Mouse (Mus musculus): ENCODE measurements at regions not wholly inside any gene's neighbourhood (a gene's known extent, or its start where the extent isn't known, plus 50 kb on each side); places are given as distances from the start of the nearest gene placed in this dataset.
"Not testable (repeated sequence)": the region's sequence is repeated elsewhere in the genome, so short reads cannot be mapped to it uniquely, and the experiment has no call there.

DNA sequence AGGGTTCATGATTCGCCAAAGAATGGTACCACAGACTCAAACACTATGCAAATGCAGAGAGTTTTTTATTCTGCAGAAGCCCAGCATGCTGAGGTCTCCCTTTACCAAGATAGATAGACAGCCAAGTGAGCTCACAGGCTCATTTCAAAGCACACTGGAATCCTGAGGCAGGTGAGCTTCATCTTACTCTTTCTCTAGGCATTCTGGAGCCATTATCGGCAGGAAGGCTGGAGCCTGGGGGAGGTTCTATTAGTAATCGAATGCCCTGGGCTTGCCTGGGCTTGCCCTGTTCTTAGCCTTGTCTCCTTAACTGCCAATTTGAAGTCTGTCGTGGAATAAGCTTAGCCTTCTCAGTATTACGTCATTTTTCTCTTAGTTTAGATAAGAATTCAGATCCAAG is 121.6 kb upstream of the Trim24 start:
- no peak overlapping the region for H3K27ac ChIP-seq (replicated peaks)
- no peak overlapping the region for H3K4me3 ChIP-seq (replicated peaks)
- H3K4me2 ChIP-seq (replicated peaks), result no peak overlapping the region
- no peaks in the 10 kb centered on the region for H3K9me3 ChIP-seq (replicated peaks)
- ATAC-seq (ENCODE audit: insufficient number of reproducible peaks, low FRiP score, low TSS enrichment, low read depth), result no peak
- H3K4me1 ChIP-seq, result no peaks in the 10 kb centered on the region
- H3K9ac ChIP-seq, result no peak overlapping the region
- no peaks in the 10 kb centered on the region for H3K36me3 ChIP-seq
- no peaks in the 10 kb centered on the region for H3K27me3 ChIP-seq
- WGBS, result 77% methylated on average over 5 of the region's 5 CpGs

DNA sequence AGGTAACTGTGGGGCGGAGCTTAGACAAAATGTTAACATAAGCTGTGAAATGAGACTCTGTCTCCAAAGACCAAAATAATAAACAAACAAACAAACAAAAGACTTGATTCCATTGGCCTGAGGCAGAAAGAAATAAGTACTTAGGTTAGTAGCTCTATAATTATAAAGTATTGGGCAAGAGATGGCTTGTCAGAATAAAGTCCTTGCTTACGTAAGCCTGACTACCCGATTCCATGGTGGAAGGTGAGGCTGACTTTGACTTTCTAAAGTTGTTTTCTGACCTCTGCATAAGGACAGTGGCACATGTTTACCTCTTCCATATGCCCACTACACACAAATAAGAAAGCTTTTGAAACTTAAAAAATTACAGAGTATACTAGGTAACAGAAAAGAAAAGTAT is 120.3 kb upstream of the Trim24 start:
- H3K27me3 ChIP-seq, result no peaks in the 10 kb centered on the region
- no peak overlapping the region for H3K27ac ChIP-seq (replicated peaks)
- H3K9me3 ChIP-seq (replicated peaks), result no peaks in the 10 kb centered on the region
- 86% methylated on average over 3 of the region's 3 CpGs for WGBS
- no peak overlapping the region for H3K9ac ChIP-seq
- no peak overlapping the region for H3K4me3 ChIP-seq (replicated peaks)
- ATAC-seq (ENCODE audit: insufficient number of reproducible peaks, low FRiP score, low TSS enrichment, low read depth), result no peak
- H3K4me1 ChIP-seq, result no peaks in the 10 kb centered on the region
- H3K36me3 ChIP-seq, result no peaks in the 10 kb centered on the region
- H3K4me2 ChIP-seq (replicated peaks), result no peak overlapping the region

- Histone ChIP-seq H3K9me3 (replicated peaks) (no peaks in the 10 kb centered on the region), H3K9ac (no peak overlapping the region), H3K36me3 (no peaks in the 10 kb centered on the region), H3K4me3 (replicated peaks) (no peak overlapping the region), H3K4me2 (replicated peaks) (no peak overlapping the region), H3K27ac (replicated peaks) (no peak overlapping the region), H3K27me3 (no peaks in the 10 kb centered on the region), H3K4me1 (no peaks in the 10 kb centered on the region)
- no peak for ATAC-seq (ENCODE audit: insufficient number of reproducible peaks, low FRiP score, low TSS enrichment, low read depth)
These were observed 118.9 kb upstream of the Trim24 start for GRCm38 (mm10) chr6:37751701-37752100.

- WGBS, result 96% methylated on average over 4 of the region's 5 CpGs
- H3K4me1 ChIP-seq; H3K4me3 ChIP-seq (replicated peaks); ATAC-seq (ENCODE audit: insufficient number of reproducible peaks, low FRiP score, low TSS enrichment, low read depth); H3K36me3 ChIP-seq; H3K27ac ChIP-seq (replicated peaks); H3K9me3 ChIP-seq (replicated peaks); H3K9ac ChIP-seq; H3K27me3 ChIP-seq; H3K4me2 ChIP-seq (replicated peaks): not testable (repeated sequence)
These were observed 109.6 kb upstream of the Trim24 start for GRCm38 (mm10) chr6:37761003-37761402.

DNA sequence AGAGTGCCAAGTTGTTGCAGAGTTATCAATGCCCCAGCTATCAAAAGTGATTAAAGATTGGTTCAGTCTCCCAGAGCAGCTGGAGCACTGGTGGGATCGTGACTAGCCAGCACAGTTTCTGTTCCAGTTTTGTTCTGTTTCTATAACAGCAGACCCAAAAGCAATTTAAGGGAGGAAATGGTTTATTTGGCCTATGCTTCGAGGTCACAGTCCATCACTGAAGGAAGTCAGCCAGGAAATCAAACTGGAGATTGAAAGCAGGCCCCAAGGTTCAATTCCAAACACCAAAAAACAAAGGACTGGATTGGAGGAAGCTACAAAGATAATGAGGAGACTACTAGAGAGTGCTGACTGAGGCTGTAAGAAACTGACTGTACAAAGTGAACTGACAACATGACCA is 107.6 kb upstream of the Trim24 start:
- no peak for ATAC-seq (ENCODE audit: insufficient number of reproducible peaks, low FRiP score, low TSS enrichment, low read depth)
- H3K9me3 ChIP-seq (replicated peaks), result no peaks in the 10 kb centered on the region
- WGBS, result 43% methylated on average over 2 of the region's 2 CpGs
- H3K27me3 ChIP-seq, result no peaks in the 10 kb centered on the region
- no peaks in the 10 kb centered on the region for H3K36me3 ChIP-seq
- no peak overlapping the region for H3K4me2 ChIP-seq (replicated peaks)
- H3K9ac ChIP-seq, result no peak overlapping the region
- no peak overlapping the region for H3K4me3 ChIP-seq (replicated peaks)
- H3K27ac ChIP-seq (replicated peaks), result no peak overlapping the region
- no peaks in the 10 kb centered on the region for H3K4me1 ChIP-seq

GRCm38 (mm10) chr6:37767690-37768089 is 102.9 kb upstream of the Trim24 start:
- Histone ChIP-seq H3K27ac (replicated peaks) (no peak overlapping the region), H3K27me3 (no peaks in the 10 kb centered on the region), H3K4me1 (no peaks in the 10 kb centered on the region), H3K4me3 (replicated peaks) (no peak overlapping the region), H3K36me3 (no peaks in the 10 kb centered on the region), H3K4me2 (replicated peaks) (no peak overlapping the region), H3K9ac (no peak overlapping the region), H3K9me3 (replicated peaks) (no peaks in the 10 kb centered on the region)
- no peak for ATAC-seq (ENCODE audit: insufficient number of reproducible peaks, low FRiP score, low TSS enrichment, low read depth)

- no peak overlapping the region for H3K9ac ChIP-seq
- ATAC-seq (ENCODE audit: insufficient number of reproducible peaks, low FRiP score, low TSS enrichment, low read depth), result no peak
These were observed 97.3 kb upstream of the Trim24 start for GRCm38 (mm10) chr6:37773294-37773693.

GRCm38 (mm10) chr6:37775151-37775550 is 95.5 kb upstream of the Trim24 start:
- H3K4me1 ChIP-seq, result no peaks in the 10 kb centered on the region
- no peak overlapping the region for H3K9ac ChIP-seq
- no peak overlapping the region for H3K4me2 ChIP-seq (replicated peaks)
- ATAC-seq (ENCODE audit: insufficient number of reproducible peaks, low FRiP score, low TSS enrichment, low read depth), result no peak
- H3K27ac ChIP-seq (replicated peaks), result no peak overlapping the region
- no peaks in the 10 kb centered on the region for H3K27me3 ChIP-seq
- H3K36me3 ChIP-seq, result no peaks in the 10 kb centered on the region
- H3K9me3 ChIP-seq (replicated peaks), result no peaks in the 10 kb centered on the region
- H3K4me3 ChIP-seq (replicated peaks), result no peak overlapping the region

More at GRCm38 (mm10) chr6:37773294-37773693, 97.3 kb upstream of the Trim24 start:
- H3K9me3 ChIP-seq (replicated peaks), result no peaks in the 10 kb centered on the region
- H3K4me1 ChIP-seq, result no peaks in the 10 kb centered on the region
- H3K4me3 ChIP-seq (replicated peaks), result no peak overlapping the region
- no peak overlapping the region for H3K27ac ChIP-seq (replicated peaks)
- no peak overlapping the region for H3K4me2 ChIP-seq (replicated peaks)
- no peaks in the 10 kb centered on the region for H3K36me3 ChIP-seq
- H3K27me3 ChIP-seq, result no peaks in the 10 kb centered on the region

DNA sequence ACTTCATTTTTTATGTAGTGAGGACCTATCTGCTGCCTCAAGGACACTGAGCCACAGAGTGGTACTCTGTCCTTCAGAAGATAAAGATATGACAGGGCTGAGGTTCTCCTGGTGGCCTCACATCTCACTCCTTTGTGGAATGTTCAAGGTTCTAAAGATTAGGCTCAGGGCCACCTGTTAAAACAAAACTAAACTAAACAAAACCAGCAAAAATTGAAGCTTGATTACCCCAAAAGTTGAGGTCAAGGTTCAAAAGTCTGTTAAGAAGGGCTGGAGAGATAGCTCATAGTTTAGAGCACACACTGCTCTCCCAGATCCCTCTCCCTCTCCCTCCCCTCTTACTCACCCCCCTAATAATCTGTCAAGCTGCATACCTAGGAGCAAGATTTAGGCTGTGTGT is 90.7 kb upstream of the Trim24 start:
- H3K9ac ChIP-seq, result no peak overlapping the region
- H3K4me2 ChIP-seq (replicated peaks), result no peak overlapping the region
- H3K9me3 ChIP-seq (replicated peaks), result no peaks in the 10 kb centered on the region
- H3K27ac ChIP-seq (replicated peaks), result no peak overlapping the region
- H3K4me3 ChIP-seq (replicated peaks), result no peak overlapping the region
- no peak for ATAC-seq (ENCODE audit: insufficient number of reproducible peaks, low FRiP score, low TSS enrichment, low read depth)
- no peaks in the 10 kb centered on the region for H3K36me3 ChIP-seq
- H3K4me1 ChIP-seq, result no peaks in the 10 kb centered on the region
- no peaks in the 10 kb centered on the region for H3K27me3 ChIP-seq

DNA sequence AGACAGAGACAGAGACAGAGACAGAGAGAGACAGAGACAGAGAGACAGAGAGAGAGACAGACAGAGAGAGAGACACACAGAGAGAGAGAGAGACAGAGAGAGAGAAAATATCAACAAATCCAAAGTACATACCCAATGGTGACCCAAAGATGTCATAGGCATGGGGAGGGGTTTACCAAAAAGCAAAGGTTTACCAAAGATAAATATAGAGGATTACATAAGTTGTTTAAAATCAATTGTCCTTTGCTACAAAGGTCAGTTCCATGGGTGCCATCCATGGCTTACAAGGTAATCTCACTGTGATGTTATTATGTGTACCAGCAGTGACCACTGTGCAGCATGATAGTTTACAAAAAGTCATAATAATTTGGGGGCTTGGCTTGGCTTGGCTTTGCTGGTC is 88.7 kb upstream of the Trim24 start:
- no peak for ATAC-seq (ENCODE audit: insufficient number of reproducible peaks, low FRiP score, low TSS enrichment, low read depth)
- Histone ChIP-seq H3K4me3 (replicated peaks) (no peak overlapping the region), H3K9me3 (replicated peaks) (no peaks in the 10 kb centered on the region), H3K9ac (no peak overlapping the region), H3K36me3 (no peaks in the 10 kb centered on the region), H3K27ac (replicated peaks) (no peak overlapping the region), H3K4me1 (no peaks in the 10 kb centered on the region), H3K4me2 (replicated peaks) (no peak overlapping the region), H3K27me3 (no peaks in the 10 kb centered on the region)

- 84% methylated on average over 3 of the region's 3 CpGs for WGBS
- H3K27me3 ChIP-seq; H3K4me2 ChIP-seq (replicated peaks); H3K9ac ChIP-seq; H3K4me1 ChIP-seq; ATAC-seq (ENCODE audit: insufficient number of reproducible peaks, low FRiP score, low TSS enrichment, low read depth); H3K27ac ChIP-seq (replicated peaks); H3K4me3 ChIP-seq (replicated peaks); H3K9me3 ChIP-seq (replicated peaks); H3K36me3 ChIP-seq: not testable (repeated sequence)
These were observed 85.3 kb upstream of the Trim24 start for GRCm38 (mm10) chr6:37785280-37785679.

DNA sequence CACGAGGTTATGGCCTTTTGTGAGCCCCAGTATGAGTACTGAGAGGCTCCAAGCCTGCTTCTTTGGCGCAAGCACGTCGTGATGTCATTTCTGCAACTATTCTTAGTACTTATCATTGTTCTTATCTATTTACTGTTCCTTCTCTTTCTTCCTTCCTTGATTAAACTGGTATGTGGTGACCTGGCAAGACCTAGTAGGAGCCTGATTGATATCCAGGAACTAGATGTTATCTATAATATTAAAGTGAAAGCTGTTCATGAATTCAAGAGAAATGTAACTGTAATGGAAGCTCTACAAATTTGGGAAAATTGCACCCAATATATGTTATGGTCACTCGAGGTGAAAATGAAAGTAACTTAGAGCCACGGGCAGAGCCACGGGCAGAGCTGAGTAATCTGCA is 84.9 kb upstream of the Trim24 start:
- WGBS, result 85% methylated on average over 7 of the region's 7 CpGs
- H3K36me3 ChIP-seq, result no peaks in the 10 kb centered on the region
- ATAC-seq (ENCODE audit: insufficient number of reproducible peaks, low FRiP score, low TSS enrichment, low read depth), result no peak

GRCm38 (mm10) chr6:37787858-37788257 is 82.8 kb upstream of the Trim24 start:
- not testable (repeated sequence) for ATAC-seq (ENCODE audit: insufficient number of reproducible peaks, low FRiP score, low TSS enrichment, low read depth); H3K4me3 ChIP-seq (replicated peaks); H3K4me2 ChIP-seq (replicated peaks); H3K9ac ChIP-seq; H3K27ac ChIP-seq (replicated peaks); H3K27me3 ChIP-seq; H3K36me3 ChIP-seq; H3K9me3 ChIP-seq (replicated peaks); H3K4me1 ChIP-seq
- 85% methylated on average over 3 of the region's 8 CpGs for WGBS

More for the DNA sequence above, 84.9 kb upstream of the Trim24 start:
- Histone ChIP-seq H3K4me3 (replicated peaks) (no peak overlapping the region), H3K4me2 (replicated peaks) (no peak overlapping the region), H3K4me1 (no peaks in the 10 kb centered on the region), H3K27me3 (no peaks in the 10 kb centered on the region), H3K9ac (no peak overlapping the region), H3K27ac (replicated peaks) (no peak overlapping the region), H3K9me3 (replicated peaks) (no peaks in the 10 kb centered on the region)

Data from embryonic facial prominence, embryonic 15.5 days (tissue).